9 mouse cellular contexts compared by ENCODE assay signal in the genomic region with DNA sequence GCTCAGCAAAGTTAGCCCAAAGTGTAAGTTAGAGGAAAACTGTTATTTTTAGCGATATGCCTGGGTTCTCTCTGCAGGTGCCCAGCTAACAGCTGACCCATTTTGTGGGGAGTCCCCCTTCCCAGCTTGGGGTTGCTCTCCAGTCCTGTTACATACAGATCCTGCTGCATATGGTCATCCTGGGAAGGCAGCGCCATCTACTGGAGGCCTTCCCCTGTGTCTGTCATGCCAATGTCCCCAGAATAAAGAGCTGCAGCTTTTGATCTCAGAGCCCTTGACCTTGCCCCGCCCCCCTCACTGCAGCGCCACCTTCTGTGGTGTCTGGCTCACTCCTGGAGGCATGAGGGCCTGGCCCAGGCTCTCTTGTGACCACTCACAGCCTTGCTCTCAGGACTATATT. TPM values are rescaled to one million over a fixed set of nuclear protein-coding genes. Genes with fewer than 3 reads are reported as not detected.
DNase-seq lines count a peak whose midpoint lies in the region; ATAC-seq and TF ChIP-seq lines count a peak whose summit lies in the region.
"Had no signal": no experiment of that assay in that cellular context is flagged by ENCODE, and none has a peak within 500 bp of the region (broad histone marks: within the 10 kb centered on the region; RNA-seq: fewer than 3 reads in every experiment).

No protein-coding gene starts in this region.

- H3K36me3 ChIP-seq in neural tube, embryonic 13.5 days, result 0 out of 2 replicates have a peak, but pooled peaks cover 5% of the 10 kb centered on the region

- TF ChIP-seq POLR2A in bone marrow, adult 2 months (IDR thresholded peaks at IDR 0.05; ENCODE audit: borderline replicate concordance, control insufficient read depth, low read depth, low read length), result no peak
- no peak for TF ChIP-seq POLR2A in embryonic fibroblast, embryonic 13.5 days (IDR thresholded peaks at IDR 0.05; ENCODE audit: low read depth, low read length)

- 43% methylated on average over 4 of the region's 4 CpGs for WGBS in bone marrow, adult 2 months
- 60% methylated on average over 4 of the region's 4 CpGs for WGBS in neural tube, embryonic 13.5 days

- peak; percentile 80 for TF ChIP-seq CTCF in bone marrow, adult 2 months (IDR thresholded peaks at IDR 0.05; ENCODE audit: control insufficient read depth, insufficient read depth, low read length)
- TF ChIP-seq CTCF in embryonic fibroblast, embryonic 13.5 days (IDR thresholded peaks at IDR 0.05; ENCODE audit: borderline replicate concordance, insufficient read depth, low read length), result peak; percentile 88; the same call in 1 of the 2 replicates

- no peak overlapping the region for H3K9ac ChIP-seq in neural tube, embryonic 13.5 days
- H3K9ac ChIP-seq: heart, embryonic 13.5 days had no signal

- no peak overlapping the region for H3K4me3 ChIP-seq in bone marrow, adult 2 months (replicated peaks; ENCODE audit: control insufficient read depth, low read depth, low read length)
- H3K4me3 ChIP-seq in embryonic fibroblast, embryonic 13.5 days (ENCODE audit: insufficient read depth, low read length), result no peak overlapping the region
- H3K4me3 ChIP-seq in neural tube, embryonic 13.5 days, result no peak overlapping the region
- H3K4me3 ChIP-seq: heart, embryonic 13.5 days had no signal

- 0 out of 2 replicates have a peak, but pooled peaks have one; percentile 27 for ATAC-seq in neural tube, embryonic 13.5 days (ENCODE audit: low read depth)

- no peak overlapping the region for H3K4me2 ChIP-seq in neural tube, embryonic 13.5 days
- H3K4me2 ChIP-seq: heart, embryonic 13.5 days had no signal

- no peaks in the 10 kb centered on the region for H3K27me3 ChIP-seq in neural tube, embryonic 13.5 days
- H3K27me3 ChIP-seq: heart, embryonic 13.5 days had no signal

- no peaks in the 10 kb centered on the region for H3K4me1 ChIP-seq in bone marrow, adult 2 months (ENCODE audit: control insufficient read depth, insufficient read depth, low read length)
- no peaks in the 10 kb centered on the region for H3K4me1 ChIP-seq in embryonic fibroblast, embryonic 13.5 days (ENCODE audit: control insufficient read depth, insufficient read depth, low read length)
- H3K4me1 ChIP-seq in neural tube, embryonic 13.5 days (replicated peaks), result no peaks in the 10 kb centered on the region

- no peaks in the 10 kb centered on the region for H3K9me3 ChIP-seq in neural tube, embryonic 13.5 days
- H3K9me3 ChIP-seq: heart, embryonic 13.5 days had no signal

- no peak overlapping the region for H3K27ac ChIP-seq in bone marrow, adult 2 months (ENCODE audit: control insufficient read depth, insufficient read depth, low read depth, low read length, poor library complexity)
- H3K27ac ChIP-seq in embryonic fibroblast, embryonic 13.5 days (ENCODE audit: insufficient read depth, low read length), result no peak overlapping the region
- H3K27ac ChIP-seq in neural tube, embryonic 13.5 days (replicated peaks), result no peak overlapping the region
- H3K27ac ChIP-seq: heart, embryonic 13.5 days had no signal

- peak; percentile 20 for DNase-seq in urinary bladder, postnatal 25 days (ENCODE audit: low spot score)
- DNase-seq in urinary bladder, postnatal 4 days (ENCODE audit: low spot score in 2 of 2), result no peak
- DNase-seq in kidney, adult 18-20 months, result peak; percentile 79
- DNase-seq in liver, result peak; percentile 80
- peak; percentile 86 for DNase-seq in thymus, postnatal 4 days

RNA-seq across cellular contexts. Expression of gene Slc19a1, which starts 38.0 kb away (rescaled TPM):
- polyA plus RNA-seq in bone marrow, adult 2 months (2011; ENCODE audit: insufficient read depth, insufficient read length, low replicate concordance, missing spikeins), result 8.2 and 9.7 TPM in 2 replicates
- 16.6 and 21.0 TPM in 2 replicates for polyA plus RNA-seq in embryonic fibroblast, embryonic 13.5 days (2011; ENCODE audit: insufficient read length, low read depth, missing spikeins)
- 33.9 and 34.9 TPM in 2 replicates for polyA plus RNA-seq in neural tube, embryonic 13.5 days (2015; fragmentation: Nextera tagmentation; extraction: Ambion mirVana)

Comparison
In these comparisons a context has a peak if more than half of its experiments do, and no peak if none do; other contexts are left out.
1. DNase-seq: peak in urinary bladder, postnatal 25 days (single experiment), kidney, adult 18-20 months (single experiment), liver (single experiment) and thymus, postnatal 4 days (single experiment); none in urinary bladder, postnatal 4 days (0 of 2).